9 mouse cellular contexts compared by ENCODE assay signal in the genomic region with DNA sequence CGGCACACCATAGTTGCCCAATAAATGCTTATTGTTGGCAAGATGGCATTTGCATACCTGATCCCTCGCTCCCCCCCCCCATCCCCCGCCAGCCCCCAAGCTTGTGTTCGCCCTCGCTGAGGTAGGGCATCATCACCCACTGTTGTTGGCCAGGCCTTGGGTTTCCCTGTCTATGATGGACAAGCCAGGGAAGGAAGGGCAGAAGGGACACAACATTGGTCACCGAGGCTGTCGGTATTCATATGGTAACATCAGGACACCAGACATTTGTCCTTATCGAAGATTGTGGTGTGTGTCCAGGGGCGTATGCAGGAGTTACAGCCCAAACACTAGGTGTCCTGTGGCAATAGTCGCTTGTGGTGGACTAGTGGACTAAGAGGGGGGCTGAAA. TPM values are rescaled to one million over a fixed set of nuclear protein-coding genes. Genes with fewer than 3 reads are reported as not detected.
A peak's percentile ranks its signal among the peaks of the same experiment; 100 is the strongest.
DNase-seq lines count a peak whose midpoint lies in the region; ATAC-seq and TF ChIP-seq lines count a peak whose summit lies in the region.
"Had no signal": no experiment of that assay in that cellular context is flagged by ENCODE, and none has a peak within 500 bp of the region (broad histone marks: within the 10 kb centered on the region; RNA-seq: fewer than 3 reads in every experiment).

No protein-coding gene starts in this region.

- no peaks in the 10 kb centered on the region for H3K27me3 ChIP-seq in kidney, adult 2 months (replicated peaks; ENCODE audit: control insufficient read depth, insufficient read depth, low read length)
- no peaks in the 10 kb centered on the region for H3K27me3 ChIP-seq in hindbrain, embryonic 15.5 days
- H3K27me3 ChIP-seq in midbrain, embryonic 14.5 days (ENCODE audit: control insufficient read depth, insufficient read depth, low read length) = no peaks in the 10 kb centered on the region

- no peaks in the 10 kb centered on the region for H3K9me3 ChIP-seq in hindbrain, embryonic 15.5 days
- no peaks in the 10 kb centered on the region for H3K9me3 ChIP-seq in midbrain, embryonic 14.5 days (ENCODE audit: control insufficient read depth, low read length)

- intact Hi-C loops in gastrocnemius, postnatal 36 days (cut with DNase I) = loop anchor here (2.0 kb wide), 1 partner anchor 35 kb away; no protein-coding TSS in a partner anchor

- H3K9ac ChIP-seq in hindbrain, embryonic 15.5 days = peak overlapping the region; percentile 67
- peak overlapping the region; percentile 68 for H3K9ac ChIP-seq in midbrain, embryonic 14.5 days (replicated peaks; ENCODE audit: low read length)

- peak overlapping the region; percentile 86 for H3K4me2 ChIP-seq in hindbrain, embryonic 15.5 days
- H3K4me2 ChIP-seq in midbrain, embryonic 14.5 days (ENCODE audit: low read length) = peak overlapping the region; percentile 67

- peak; percentile 20; the same call in 1 of the 2 replicates for ATAC-seq in hindbrain, embryonic 15.5 days (ENCODE audit: low FRiP score, low read depth)
- no peak; the same call in 1 of the 2 replicates for ATAC-seq in midbrain, embryonic 14.5 days (ENCODE audit: low FRiP score, low TSS enrichment)

- no peaks in the 10 kb centered on the region for H3K36me3 ChIP-seq in kidney, adult 2 months (ENCODE audit: control insufficient read depth, insufficient read depth, low read length)
- peaks cover 27% of the 10 kb centered on the region for H3K36me3 ChIP-seq in hindbrain, embryonic 15.5 days
- peaks cover 32% of the 10 kb centered on the region for H3K36me3 ChIP-seq in midbrain, embryonic 14.5 days (ENCODE audit: control insufficient read depth, insufficient read depth, low read length)

- peaks cover 4% of the 10 kb centered on the region; the same call in 1 of the 2 replicates for H3K4me1 ChIP-seq in kidney, adult 2 months (ENCODE audit: control insufficient read depth, insufficient read depth, low read length)
- peaks cover 19% of the 10 kb centered on the region for H3K4me1 ChIP-seq in hindbrain, embryonic 15.5 days (replicated peaks)
- peaks cover 14% of the 10 kb centered on the region for H3K4me1 ChIP-seq in midbrain, embryonic 14.5 days (ENCODE audit: control insufficient read depth, insufficient read depth, low read length)

- TF ChIP-seq CTCF in kidney, adult 2 months (conservative IDR thresholded peaks at IDR 0.05; ENCODE audit: insufficient read depth, insufficient read length, low read depth, low read length) = no peak

- peak overlapping the region; percentile 42 for H3K27ac ChIP-seq in kidney, adult 2 months (ENCODE audit: insufficient read depth, low read depth, low read length)
- H3K27ac ChIP-seq in hindbrain, embryonic 15.5 days (replicated peaks) = peak overlapping the region; percentile 97
- H3K27ac ChIP-seq in midbrain, embryonic 14.5 days (replicated peaks; ENCODE audit: low read depth, low read length) = peak overlapping the region; percentile 98

- TF ChIP-seq POLR2A in kidney, adult 2 months (IDR thresholded peaks at IDR 0.05; ENCODE audit: low read depth, low read length) = no peak

- DNase-seq in kidney, adult 2 months = no peak
- DNase-seq in kidney, adult 11 months = no peak
- peak; percentile 20 for DNase-seq in adipocyte (ENCODE audit: low spot score)
- no peak for DNase-seq in midbrain, embryonic 14.5 days
- no peak for DNase-seq in urinary bladder, postnatal 14 days (ENCODE audit: low spot score)
- DNase-seq in embryo, embryonic 9.5 days (ENCODE audit: extremely low spot score) = no peak
- DNase-seq in gastrocnemius, postnatal 36 days = no peak

- WGBS in kidney, adult 2 months = 2% methylated on average over 10 of the region's 10 CpGs
- WGBS in hindbrain, embryonic 15.5 days = 4% methylated on average over 10 of the region's 10 CpGs
- WGBS in midbrain, embryonic 14.5 days = 4% methylated on average over 10 of the region's 10 CpGs

- peak overlapping the region; percentile 77 for H3K4me3 ChIP-seq in kidney, adult 2 months (ENCODE audit: insufficient read depth, low read depth, low read length)
- peak overlapping the region; percentile 63 for H3K4me3 ChIP-seq in hindbrain, embryonic 15.5 days
- H3K4me3 ChIP-seq in midbrain, embryonic 14.5 days (replicated peaks; ENCODE audit: low read depth, low read length) = peak overlapping the region; percentile 57

RNA-seq across cellular contexts. Expression of gene Ficd, which starts 0.5 kb away (rescaled TPM):
- polyA plus RNA-seq in kidney, adult 2 months (2012; rRNA removed) = 6.7 and 7.1 TPM in 2 replicates
- polyA plus RNA-seq in hindbrain, embryonic 15.5 days (2015; fragmentation: Nextera tagmentation; extraction: Ambion mirVana) = 10.6 and 10.9 TPM in 2 replicates
- polyA plus RNA-seq in midbrain, embryonic 14.5 days (2014; fragmentation: Nextera tagmentation; extraction: Ambion mirVana) = 6.7 TPM in 2 replicates
- 1 to 10 TPM; 5.1 to 6.4 TPM for total RNA-seq in gastrocnemius, postnatal 36 days (2021)

RNA-seq across cellular contexts. Expression of gene 1700069L16Rik, which starts 11.5 kb away (rescaled TPM):
- polyA plus RNA-seq in kidney, adult 2 months (2012; rRNA removed) = not detected in 2 replicates
- not detected in 2 replicates for polyA plus RNA-seq in hindbrain, embryonic 15.5 days (2015; fragmentation: Nextera tagmentation; extraction: Ambion mirVana)
- polyA plus RNA-seq in midbrain, embryonic 14.5 days (2014; fragmentation: Nextera tagmentation; extraction: Ambion mirVana) = not detected in 2 replicates
- total RNA-seq in gastrocnemius, postnatal 36 days (2021) = not detected
- polyA plus RNA-seq: large intestine, adult 2 months had no signal

RNA-seq across cellular contexts. Expression of gene Sart3, which starts 36.2 kb away (rescaled TPM):
- polyA plus RNA-seq in kidney, adult 2 months (2012; rRNA removed) = 13.4 TPM in 2 replicates
- polyA plus RNA-seq in hindbrain, embryonic 15.5 days (2015; fragmentation: Nextera tagmentation; extraction: Ambion mirVana) = 45.7 and 47.4 TPM in 2 replicates
- polyA plus RNA-seq in midbrain, embryonic 14.5 days (2014; fragmentation: Nextera tagmentation; extraction: Ambion mirVana) = 36.4 and 40.1 TPM in 2 replicates
- 1 to 10 TPM; 7.3 to 8.0 TPM for total RNA-seq in gastrocnemius, postnatal 36 days (2021)

RNA-seq across cellular contexts. Expression of gene Iscu, which starts 36.4 kb away (rescaled TPM):
- polyA plus RNA-seq in kidney, adult 2 months (2012; rRNA removed) = 355 and 370 TPM in 2 replicates
- polyA plus RNA-seq in hindbrain, embryonic 15.5 days (2015; fragmentation: Nextera tagmentation; extraction: Ambion mirVana) = 87.6 and 89.9 TPM in 2 replicates
- polyA plus RNA-seq in midbrain, embryonic 14.5 days (2014; fragmentation: Nextera tagmentation; extraction: Ambion mirVana) = 87.6 and 92.2 TPM in 2 replicates
- total RNA-seq in gastrocnemius, postnatal 36 days (2021) = 100 to 1,000 TPM; 137 to 139 TPM

Comparison
In these comparisons a context has a peak if more than half of its experiments do, and no peak if none do; other contexts are left out.
1. H3K27ac ChIP-seq: peak in every context shown above with its lines; median percentile 98 in midbrain, embryonic 14.5 days; 97 in hindbrain, embryonic 15.5 days; 42 in kidney, adult 2 months.